Mouse (Mus musculus) limb, embryonic 10.5 days (tissue): ENCODE measurements around the gene Kcnb1. TPM values are rescaled to one million over a fixed set of nuclear protein-coding genes. Genes with fewer than 3 reads are reported as not detected.
"Not testable (repeated sequence)": the region's sequence is repeated elsewhere in the genome, so short reads cannot be mapped to it uniquely, and the experiment has no call there.

Experiments
- DNase-seq: peaks from one replicate; pipeline ENCODE4 v3.0.0-alpha.2; 2017; ENCODE audit warnings: low spot score
- H3K27ac ChIP-seq: fragments of 300-500 bp; sonication (generic); 2 replicates; pipeline ENCODE4 v1.5.1; 2016; ENCODE audit warnings: mild to moderate bottlenecking
- H3K27me3 ChIP-seq: fragments of 300-500 bp; sonication (generic); 2 replicates; pipeline ENCODE4 v1.6.1; 2016; ENCODE audit warnings: low read depth, mild to moderate bottlenecking; ENCODE audit not compliant: poor library complexity, severe bottlenecking
- H3K36me3 ChIP-seq: fragments of 300-500 bp; sonication (generic); 2 replicates; pipeline ENCODE4 v1.6.1; 2016; ENCODE audit warnings: mild to moderate bottlenecking, moderate library complexity
- H3K4me1 ChIP-seq: fragments of 300-500 bp; sonication (generic); 2 replicates; pipeline ENCODE4 v1.6.1; 2016
- H3K4me3 ChIP-seq: fragments of 300-500 bp; sonication (generic); 2 replicates; pipeline ENCODE4 v1.5.1; 2016; ENCODE audit warnings: mild to moderate bottlenecking, moderate library complexity
- H3K9me3 ChIP-seq: fragments of 300-500 bp; sonication (generic); replicated peaks from 2 replicates; pipeline ENCODE4 v1.6.1; 2016; ENCODE audit warnings: mild to moderate bottlenecking
- WGBS: fragments of 180-500 bp; shearing (Covaris S2); methylation state at CpG from one replicate; pipeline ENCODE4 v1.1.7; 2016; 5-methylcytosine and 5-hydroxymethylcytosine counted together
- polyA plus RNA-seq: library from polyadenylated mRNA; unstranded; fragments of >200 nt; fragmentation: Nextera tagmentation; extraction: Ambion mirVana; gene quantifications from 2 replicates; pipeline ENCODE4 v1.2.1, GENCODE M21; 2016

Gene Kcnb1
- polyA plus RNA-seq, 1 experiment from 2014 or later = 0.14 TPM

DNA sequence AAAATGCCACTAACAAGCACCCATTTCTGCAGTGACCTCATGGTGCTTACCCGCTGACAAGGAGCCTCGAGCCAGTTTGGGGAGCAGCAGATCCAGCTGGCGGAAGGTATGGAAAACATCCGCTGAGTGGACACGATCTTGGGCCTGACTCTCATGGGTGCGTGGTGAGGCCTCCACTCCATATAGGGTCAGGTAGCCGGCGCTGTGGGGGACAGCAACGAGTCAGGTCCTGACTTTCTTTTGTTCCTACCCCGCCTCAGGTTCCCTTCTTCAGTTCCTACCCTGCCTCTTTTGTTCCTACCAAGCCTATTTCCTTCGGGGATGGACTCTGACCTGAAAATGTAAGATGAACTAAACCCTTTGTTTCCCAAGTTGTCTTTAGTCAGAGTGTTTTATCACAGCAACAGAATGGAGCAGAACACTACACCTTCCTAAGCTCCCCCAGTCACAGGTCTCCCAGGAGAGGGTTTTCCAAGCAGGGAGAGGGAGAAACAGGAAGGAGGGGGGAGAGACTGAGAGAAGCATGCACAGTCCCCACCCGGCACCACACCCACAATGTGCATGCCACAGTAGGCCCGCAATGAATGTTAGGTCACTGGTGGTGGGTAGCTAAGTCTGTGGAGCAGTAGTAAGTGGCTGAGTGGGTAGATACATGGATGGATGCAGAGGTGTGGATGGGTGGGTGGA is 31.3 kb upstream of the Kcnb1 start:
- peaks cover 61% of the 10 kb centered on the region for H3K36me3 ChIP-seq
- 89% methylated on average over 13 of the region's 13 CpGs for WGBS
- no peak for DNase-seq
- no peak overlapping the region for H3K4me3 ChIP-seq
- no peak overlapping the region for H3K27ac ChIP-seq
- H3K4me1 ChIP-seq = no peaks in the 10 kb centered on the region
- H3K9me3 ChIP-seq = no peaks in the 10 kb centered on the region
- no peaks in the 10 kb centered on the region for H3K27me3 ChIP-seq

- Histone ChIP-seq H3K27ac (no peak overlapping the region), H3K4me3 (no peak overlapping the region), H3K9me3 (no peaks in the 10 kb centered on the region), H3K4me1 (no peaks in the 10 kb centered on the region), H3K36me3 (peaks cover 55% of the 10 kb centered on the region), H3K27me3 (no peaks in the 10 kb centered on the region)
- WGBS = 86% methylated on average over 5 of the region's 5 CpGs
- DNase-seq = no peak
Observed at GRCm38 (mm10) chr2:167220736-167221135, 30.8 kb upstream of the Kcnb1 start.

- Histone ChIP-seq H3K27me3 (no peaks in the 10 kb centered on the region), H3K27ac (no peak overlapping the region), H3K36me3 (peaks cover 52% of the 10 kb centered on the region), H3K9me3 (no peaks in the 10 kb centered on the region), H3K4me3 (no peak overlapping the region), H3K4me1 (no peaks in the 10 kb centered on the region)
- peak; percentile 83 for DNase-seq
- 65% methylated on average over 8 of the region's 8 CpGs for WGBS
Observed at GRCm38 (mm10) chr2:167219154-167219775, 29.3 kb upstream of the Kcnb1 start.

DNA sequence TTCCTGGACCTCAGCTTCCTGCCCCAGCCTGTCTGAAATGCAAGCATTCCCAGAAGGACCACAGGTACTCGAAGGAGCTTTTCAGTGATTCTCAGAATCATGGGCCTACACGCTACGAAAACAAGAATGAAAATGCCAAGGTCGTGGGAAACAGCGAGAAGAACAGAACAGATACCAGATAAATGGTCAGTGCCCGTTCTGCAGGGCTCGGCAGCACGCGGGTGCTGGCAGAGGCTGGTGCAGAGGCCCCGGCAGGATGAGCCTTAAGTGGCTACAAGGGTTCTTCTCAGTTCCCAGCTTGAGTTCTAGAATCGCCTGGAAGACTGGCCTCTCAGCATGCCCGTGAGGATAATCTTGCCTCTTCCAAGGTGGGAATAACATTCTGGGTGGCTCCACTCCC is 23.7 kb upstream of the Kcnb1 start:
- no peak for DNase-seq
- Histone ChIP-seq H3K36me3 (peaks cover 44% of the 10 kb centered on the region), H3K4me1 (no peaks in the 10 kb centered on the region), H3K27me3 (no peaks in the 10 kb centered on the region), H3K9me3 (no peaks in the 10 kb centered on the region), H3K27ac (no peak overlapping the region), H3K4me3 (no peak overlapping the region)
- WGBS = 97% methylated on average over 12 of the region's 12 CpGs

GRCm38 (mm10) chr2:167213076-167213475 is 23.1 kb upstream of the Kcnb1 start:
- Histone ChIP-seq H3K36me3 (peaks cover 47% of the 10 kb centered on the region), H3K27ac (no peak overlapping the region), H3K9me3 (no peaks in the 10 kb centered on the region), H3K27me3 (no peaks in the 10 kb centered on the region), H3K4me1 (no peaks in the 10 kb centered on the region), H3K4me3 (no peak overlapping the region)
- 96% methylated on average over 3 of the region's 3 CpGs for WGBS
- no peak for DNase-seq

DNA sequence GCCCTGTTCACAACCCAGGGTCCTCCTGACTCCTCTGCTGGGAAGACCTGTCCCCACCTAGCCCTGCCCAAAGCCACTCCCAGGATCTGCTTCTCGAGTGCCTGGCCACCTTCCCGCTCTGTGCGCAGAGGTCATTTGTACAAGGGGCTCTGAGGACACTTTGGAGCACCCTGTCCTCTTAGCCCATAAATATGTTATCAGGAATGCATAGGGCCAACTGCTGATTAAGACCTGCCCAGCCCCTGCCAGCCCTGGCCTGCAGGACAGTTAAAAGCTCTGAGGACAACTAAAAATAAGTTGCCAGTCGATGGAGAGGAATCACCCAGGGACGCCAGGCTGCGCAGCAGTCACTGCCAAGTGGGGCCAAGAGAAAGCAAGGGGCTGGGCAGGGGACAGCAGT is 22.6 kb upstream of the Kcnb1 start:
- 94% methylated on average over 6 of the region's 6 CpGs for WGBS
- H3K4me3 ChIP-seq = no peak overlapping the region
- no peak overlapping the region for H3K27ac ChIP-seq
- peaks cover 47% of the 10 kb centered on the region for H3K36me3 ChIP-seq
- no peak for DNase-seq
- H3K4me1 ChIP-seq = no peaks in the 10 kb centered on the region
- H3K9me3 ChIP-seq = no peaks in the 10 kb centered on the region
- H3K27me3 ChIP-seq = no peaks in the 10 kb centered on the region

DNA sequence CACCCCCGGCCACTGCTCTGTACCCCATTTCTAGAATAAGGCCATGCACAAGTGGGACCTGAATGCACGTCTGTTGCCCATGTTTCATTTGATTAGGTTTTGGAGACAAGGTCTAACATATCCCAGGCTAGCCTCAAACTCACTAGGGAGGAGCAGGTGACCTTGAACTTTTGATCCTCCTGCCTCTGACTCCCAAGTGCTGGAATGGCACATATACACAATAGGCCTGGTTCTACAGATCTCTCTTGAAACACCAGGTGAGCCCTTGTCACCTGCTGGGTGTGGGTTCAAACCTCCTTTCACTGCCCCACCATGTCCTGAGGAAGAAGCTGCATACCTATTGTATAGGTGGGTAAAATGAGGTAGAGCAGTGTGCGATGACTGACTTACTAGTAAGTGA is 22.1 kb upstream of the Kcnb1 start:
- H3K36me3 ChIP-seq = peaks cover 44% of the 10 kb centered on the region

GRCm38 (mm10) chr2:167209900-167210299 is 19.9 kb upstream of the Kcnb1 start:
- no peaks in the 10 kb centered on the region for H3K9me3 ChIP-seq
- H3K27ac ChIP-seq = no peak overlapping the region
- no peak for DNase-seq
- no peak overlapping the region for H3K4me3 ChIP-seq
- no peaks in the 10 kb centered on the region for H3K27me3 ChIP-seq
- 87% methylated on average over 9 of the region's 9 CpGs for WGBS
- no peaks in the 10 kb centered on the region for H3K4me1 ChIP-seq
- peaks cover 45% of the 10 kb centered on the region for H3K36me3 ChIP-seq

More for the DNA sequence above, 22.1 kb upstream of the Kcnb1 start:
- H3K4me1 ChIP-seq = no peaks in the 10 kb centered on the region
- H3K27ac ChIP-seq = no peak overlapping the region
- H3K4me3 ChIP-seq = no peak overlapping the region
- 94% methylated on average over 3 of the region's 3 CpGs for WGBS
- DNase-seq = no peak
- no peaks in the 10 kb centered on the region for H3K9me3 ChIP-seq
- no peaks in the 10 kb centered on the region for H3K27me3 ChIP-seq

GRCm38 (mm10) chr2:167208984-167209383 is 19.0 kb upstream of the Kcnb1 start:
- DNase-seq = no peak
- no peak overlapping the region for H3K27ac ChIP-seq
- H3K4me1 ChIP-seq = no peaks in the 10 kb centered on the region
- WGBS = 88% methylated on average over 3 of the region's 3 CpGs
- no peaks in the 10 kb centered on the region for H3K9me3 ChIP-seq
- H3K36me3 ChIP-seq = peaks cover 44% of the 10 kb centered on the region
- no peaks in the 10 kb centered on the region for H3K27me3 ChIP-seq
- no peak overlapping the region for H3K4me3 ChIP-seq

DNA sequence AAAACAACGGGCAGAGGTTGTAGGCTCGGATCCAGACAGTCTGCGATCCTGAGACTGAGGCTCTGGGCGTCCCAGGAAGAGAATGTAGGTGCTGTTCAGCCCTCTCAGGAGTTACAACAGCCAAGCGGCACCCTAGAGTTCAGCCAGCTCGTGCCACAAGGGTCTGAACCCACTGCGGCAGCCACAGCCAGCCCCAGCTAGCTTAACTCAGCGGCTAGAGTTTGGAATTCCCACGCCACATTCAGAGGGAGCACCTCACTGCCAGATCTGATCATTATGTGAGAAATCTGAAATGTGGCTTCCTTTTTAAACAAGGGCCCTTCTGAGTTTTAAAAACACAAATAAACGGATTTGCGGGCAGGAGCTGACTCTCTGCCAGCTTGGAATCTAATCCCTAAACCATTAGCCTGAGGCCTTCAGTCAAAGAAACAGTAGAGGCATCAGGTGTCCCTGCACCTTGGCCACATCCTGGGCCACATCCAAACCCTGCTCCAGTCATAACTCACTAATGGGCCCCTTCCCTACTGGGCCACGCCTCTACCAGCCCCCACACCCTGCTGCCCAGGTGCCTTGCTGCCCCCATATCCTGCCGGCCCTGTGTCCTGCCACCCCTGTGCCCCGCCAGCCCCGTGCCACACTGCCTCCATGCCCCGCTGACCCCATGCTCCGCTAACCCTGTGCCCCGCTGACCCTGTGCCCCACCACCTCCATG is 16.1 kb upstream of the Kcnb1 start:
- Histone ChIP-seq H3K27me3 (no peaks in the 10 kb centered on the region), H3K27ac (no peak overlapping the region), H3K4me1 (0 out of 2 replicates have a peak, but pooled peaks cover 7% of the 10 kb centered on the region), H3K36me3 (peaks cover 28% of the 10 kb centered on the region), H3K9me3 (no peaks in the 10 kb centered on the region), H3K4me3 (no peak overlapping the region)
- no peak for DNase-seq
- WGBS = 94% methylated on average over 18 of the region's 18 CpGs

- H3K9me3 ChIP-seq, H3K4me1 ChIP-seq, H3K4me3 ChIP-seq, H3K27me3 ChIP-seq, H3K27ac ChIP-seq, DNase-seq: not testable (repeated sequence)
- 88% methylated on average over 5 of the region's 5 CpGs for WGBS
- peaks cover 26% of the 10 kb centered on the region for H3K36me3 ChIP-seq
Observed at GRCm38 (mm10) chr2:167204686-167205085, 14.7 kb upstream of the Kcnb1 start.

DNA sequence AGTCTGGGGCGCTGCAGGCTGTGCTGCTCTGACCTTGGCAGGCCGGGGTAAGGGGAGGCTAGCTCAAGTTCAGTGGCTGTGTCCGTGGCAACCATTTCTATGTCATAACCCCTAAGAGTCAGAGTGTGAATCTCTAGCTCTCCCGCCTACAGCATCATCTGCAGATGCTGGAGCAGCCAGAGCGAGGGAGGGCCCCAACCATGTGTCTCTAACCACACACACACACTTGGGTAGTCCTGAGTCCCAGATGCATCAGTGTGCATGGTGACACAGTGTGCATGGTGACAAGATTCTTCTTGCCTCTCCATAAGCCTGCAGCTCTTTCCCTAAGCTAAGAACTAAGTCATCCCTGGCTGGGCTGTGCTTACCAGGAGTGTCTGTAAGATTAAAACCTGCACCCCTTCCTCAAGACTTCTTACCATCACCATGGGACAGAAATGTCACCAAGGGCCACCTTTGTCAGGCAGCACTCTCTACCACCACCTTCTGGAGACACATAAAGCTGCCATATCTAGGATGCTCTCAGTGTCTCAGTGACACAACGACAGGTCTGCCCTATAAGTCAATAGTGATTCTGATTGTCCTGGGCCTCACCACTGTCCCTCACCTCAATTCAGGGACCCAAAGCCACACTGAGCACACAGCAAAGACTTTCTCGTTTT is 13.7 kb upstream of the Kcnb1 start:
- H3K4me3 ChIP-seq = no peak overlapping the region
- no peak for DNase-seq

More for the DNA sequence above, 13.7 kb upstream of the Kcnb1 start:
- Histone ChIP-seq H3K4me1 (peaks cover 11% of the 10 kb centered on the region), H3K36me3 (peaks cover 26% of the 10 kb centered on the region), H3K9me3 (no peaks in the 10 kb centered on the region), H3K27ac (no peak overlapping the region), H3K27me3 (no peaks in the 10 kb centered on the region)
- WGBS = 83% methylated on average over 7 of the region's 7 CpGs
